Mouse (Mus musculus): Measurements from ENCODE around the gene Ccdc173. TPM values are rescaled to one million over a fixed set of nuclear protein-coding genes. Genes with fewer than 3 reads are reported as not detected.

Gene Ccdc173
- total RNA-seq, 1 experiment from 2014 or later: 5.5 TPM

- ATAC-seq (replicated peaks; ENCODE audit: low read depth, poor library complexity, severe bottlenecking): peak; percentile 98
Observed at GRCm38 (mm10) chr2:69802911-69803312, 13.5 kb upstream of the Ccdc173 start.

- ATAC-seq (replicated peaks; ENCODE audit: low read depth, poor library complexity, severe bottlenecking): no peak
Observed at GRCm38 (mm10) chr2:69790722-69791121, 1.3 kb upstream of the Ccdc173 start.

GRCm38 (mm10) chr2:69790285-69790684 is 910 bp upstream of the Ccdc173 start:
- ATAC-seq (replicated peaks; ENCODE audit: low read depth, poor library complexity, severe bottlenecking): peak; percentile 80

- ATAC-seq (replicated peaks; ENCODE audit: low read depth, poor library complexity, severe bottlenecking): peak; percentile 6; the same call in 1 of the 2 replicates
Observed at GRCm38 (mm10) chr2:69788974-69789373, 401 bp downstream of the Ccdc173 start.

- ATAC-seq (replicated peaks; ENCODE audit: low read depth, poor library complexity, severe bottlenecking): peak; percentile 73
Observed at GRCm38 (mm10) chr2:69778836-69779177, 10.6 kb downstream of the Ccdc173 start.

GRCm38 (mm10) chr2:69777985-69778835 is 11.2 kb downstream of the Ccdc173 start:
- ATAC-seq (replicated peaks; ENCODE audit: low read depth, poor library complexity, severe bottlenecking): peak; percentile 84

- no peak for ATAC-seq (replicated peaks; ENCODE audit: low read depth, poor library complexity, severe bottlenecking)
Observed at GRCm38 (mm10) chr2:69773331-69773730, 16.0 kb downstream of the Ccdc173 start.

- ATAC-seq (replicated peaks; ENCODE audit: low read depth, poor library complexity, severe bottlenecking): no peak
Observed at GRCm38 (mm10) chr2:69764716-69765115, 24.7 kb downstream of the Ccdc173 start.

GRCm38 (mm10) chr2:69763340-69763739 is 26.0 kb downstream of the Ccdc173 start:
- no peak for ATAC-seq (replicated peaks; ENCODE audit: low read depth, poor library complexity, severe bottlenecking)

GRCm38 (mm10) chr2:69760980-69761379 is 28.4 kb downstream of the Ccdc173 start:
- no peak for ATAC-seq (replicated peaks; ENCODE audit: low read depth, poor library complexity, severe bottlenecking)

GRCm38 (mm10) chr2:69745091-69745490 is 44.3 kb downstream of the Ccdc173 start:
- ATAC-seq (replicated peaks; ENCODE audit: low read depth, poor library complexity, severe bottlenecking): no peak

- no peak for ATAC-seq (replicated peaks; ENCODE audit: low read depth, poor library complexity, severe bottlenecking)
Observed at GRCm38 (mm10) chr2:69723519-69723825, 65.9 kb downstream of the Ccdc173 start.

GRCm38 (mm10) chr2:69722650-69723518 is 66.5 kb downstream of the Ccdc173 start:
- ATAC-seq (replicated peaks; ENCODE audit: low read depth, poor library complexity, severe bottlenecking): peak; percentile 82

- ATAC-seq (replicated peaks; ENCODE audit: low read depth, poor library complexity, severe bottlenecking): no peak
Observed at GRCm38 (mm10) chr2:69722273-69722649, 67.1 kb downstream of the Ccdc173 start, which contains the start of gene Ppig. TSS of gene Ppig (plus strand) at chr2:69722545.

- ATAC-seq (replicated peaks; ENCODE audit: low read depth, poor library complexity, severe bottlenecking): no peak
Observed at GRCm38 (mm10) chr2:69719121-69719520, 70.3 kb downstream of the Ccdc173 start.

- ATAC-seq (replicated peaks; ENCODE audit: low read depth, poor library complexity, severe bottlenecking): peak; percentile 30; the same call in 1 of the 2 replicates
Observed at GRCm38 (mm10) chr2:69716483-69716882, 72.9 kb downstream of the Ccdc173 start.

- no peak for ATAC-seq (replicated peaks; ENCODE audit: low read depth, poor library complexity, severe bottlenecking)
Observed at GRCm38 (mm10) chr2:69714126-69714525, 75.2 kb downstream of the Ccdc173 start.

GRCm38 (mm10) chr2:69713626-69714014 is 75.8 kb downstream of the Ccdc173 start:
- no peak for ATAC-seq (replicated peaks; ENCODE audit: low read depth, poor library complexity, severe bottlenecking)

- peak; percentile 99 for ATAC-seq (replicated peaks; ENCODE audit: low read depth, poor library complexity, severe bottlenecking)
Observed at GRCm38 (mm10) chr2:69712981-69713625, 76.3 kb downstream of the Ccdc173 start, which contains the start of gene Fastkd1. TSS of gene Fastkd1 (minus strand) at chr2:69713516.

- ATAC-seq (replicated peaks; ENCODE audit: low read depth, poor library complexity, severe bottlenecking): no peak
Observed at GRCm38 (mm10) chr2:69712171-69712570, 77.2 kb downstream of the Ccdc173 start.

Measured in common myeloid progenitor, adult 5-6 weeks (primary cell).